Mouse (Mus musculus) MEL (cell line): ENCODE data around the gene Pakap. TPM values are rescaled to one million over a fixed set of nuclear protein-coding genes. Genes with fewer than 3 reads are reported as not detected.
A peak's percentile ranks its signal among the peaks of the same experiment; 100 is the strongest.

ENCODE experiments used
- DNase-seq: peaks from one replicate; pipeline ENCODE4 v3.0.0; 2011; ENCODE audit warnings: low read depth, low spot score
- H3K27ac ChIP-seq: 2 replicates; pipeline ENCODE4 v1.5.1; 2012; ENCODE audit warnings: low read depth, mild to moderate bottlenecking, control low read depth, low read length, moderate library complexity; ENCODE audit not compliant: control insufficient read depth
- H3K27me3 ChIP-seq, 2 experiments: fragments of 150-350 bp in 1 of 2; sonication (generic) in 1 of 2; 2 replicates each; pipeline ENCODE4 v1.6.1; 2012; ENCODE audit warnings: low read length in 2 of 2, mild to moderate bottlenecking in 2 of 2, improper control_type of control experiment in 1 of 2, moderate library complexity in 1 of 2; ENCODE audit not compliant: insufficient read depth in 2 of 2, control insufficient read depth in 1 of 2
- H3K36me3 ChIP-seq, 2 experiments: 2 replicates each; pipeline ENCODE4 v1.6.1; 2012 to 2014; ENCODE audit warnings: low read length in 2 of 2, improper control_type of control experiment in 1 of 2, inconsistent platforms in 1 of 2, mild to moderate bottlenecking in 1 of 2; ENCODE audit not compliant: insufficient read depth in 2 of 2, control insufficient read depth in 1 of 2
- H3K4me1 ChIP-seq, 2 experiments: fragments of 150-350 bp in 1 of 2; sonication (generic) in 1 of 2; 2 replicates each; pipeline ENCODE4 v1.6.1; 2012; ENCODE audit warnings: low read length in 2 of 2, improper control_type of control experiment in 1 of 2, mild to moderate bottlenecking in 1 of 2; ENCODE audit not compliant: insufficient read depth in 2 of 2, control insufficient read depth in 1 of 2
- H3K4me3 ChIP-seq, 2 experiments: fragments of 150-350 bp in 1 of 2; sonication (generic) in 1 of 2; 2 replicates each; pipeline ENCODE4 v1.5.1; 2012; ENCODE audit warnings: low read depth in 2 of 2, low read length in 2 of 2, mild to moderate bottlenecking in 2 of 2, moderate library complexity in 2 of 2, control low read depth in 1 of 2, improper control_type of control experiment in 1 of 2; ENCODE audit not compliant: control insufficient read depth in 1 of 2, insufficient read depth in 1 of 2
- H3K79me2 ChIP-seq: 2 replicates; pipeline ENCODE4 v1.6.1; 2012; ENCODE audit warnings: mild to moderate bottlenecking, low read length, moderate library complexity; ENCODE audit not compliant: control insufficient read depth, poor library complexity, insufficient read depth
- H3K9ac ChIP-seq: 2 replicates; pipeline ENCODE4 v1.6.1; 2012; ENCODE audit warnings: low read depth, mild to moderate bottlenecking, control low read depth, low read length, moderate library complexity; ENCODE audit not compliant: control insufficient read depth, poor library complexity, severe bottlenecking
- H3K9me3 ChIP-seq: fragments of 150-350 bp; sonication (generic); replicated peaks from 2 replicates; pipeline ENCODE4 v1.6.1; 2012; ENCODE audit warnings: mild to moderate bottlenecking, low read length, improper control_type of control experiment, moderate library complexity; ENCODE audit not compliant: insufficient read depth
- BHLHE40 ChIP-seq: IDR thresholded peaks from 2 replicates; pipeline ENCODE4 v1.6.1; 2012; ENCODE audit warnings: low read depth, mild to moderate bottlenecking, inconsistent platforms, low read length, improper control_type of control experiment, borderline replicate concordance
- CTCF ChIP-seq, 3 experiments: IDR thresholded peaks in 2 of 3; conservative IDR thresholded peaks in 1 of 3; 2 replicates each; pipeline ENCODE4 v1.5.1; 2011 to 2012; ENCODE audit warnings: low read length in 3 of 3, low read depth in 2 of 3, mild to moderate bottlenecking in 2 of 3, improper control_type of control experiment in 1 of 3, inconsistent platforms in 1 of 3, mixed read lengths in 1 of 3, moderate library complexity in 1 of 3; ENCODE audit not compliant: control insufficient read depth in 1 of 3, insufficient read depth in 1 of 3, poor library complexity in 1 of 3, severe bottlenecking in 1 of 3
- E2F4 ChIP-seq: IDR thresholded peaks from 2 replicates; pipeline ENCODE4 v1.6.1; 2011; ENCODE audit warnings: low read depth, low read length, improper control_type of control experiment, borderline replicate concordance
- ELF1 ChIP-seq: IDR thresholded peaks from 2 replicates; pipeline ENCODE4 v1.6.1; 2014; ENCODE audit warnings: low read depth, mild to moderate bottlenecking, inconsistent platforms, low read length, improper control_type of control experiment, moderate library complexity
- EP300 ChIP-seq, 2 experiments: IDR thresholded peaks; 2 replicates each; pipeline ENCODE4 v1.6.1; 2011; ENCODE audit warnings: improper control_type of control experiment in 2 of 2, low read length in 2 of 2, low read depth in 1 of 2, mild to moderate bottlenecking in 1 of 2
- ETS1 ChIP-seq: IDR thresholded peaks from 2 replicates; pipeline ENCODE4 v1.6.1; 2012; ENCODE audit warnings: low read depth, mild to moderate bottlenecking, inconsistent platforms, low read length, improper control_type of control experiment, moderate library complexity
- GABPA ChIP-seq: IDR thresholded peaks from 2 replicates; pipeline ENCODE4 v1.6.1; 2012; ENCODE audit warnings: low read depth, mild to moderate bottlenecking, inconsistent platforms, low read length, improper control_type of control experiment, moderate library complexity
- GATA1 ChIP-seq: IDR thresholded peaks from 2 replicates; pipeline ENCODE4 v1.6.1; 2011; ENCODE audit warnings: low read depth, low read length, improper control_type of control experiment
- HCFC1 ChIP-seq: IDR thresholded peaks from 2 replicates; pipeline ENCODE4 v1.6.1; 2012; ENCODE audit warnings: low read depth, mild to moderate bottlenecking, inconsistent platforms, low read length, improper control_type of control experiment, moderate library complexity
- JUND ChIP-seq: IDR thresholded peaks from 2 replicates; pipeline ENCODE4 v1.6.1; 2011; ENCODE audit warnings: low read depth, mild to moderate bottlenecking, improper control_type of control experiment, low read length
- MAFK ChIP-seq: IDR thresholded peaks from 2 replicates; pipeline ENCODE4 v1.6.1; 2011; ENCODE audit warnings: low read depth, mild to moderate bottlenecking, low read length, improper control_type of control experiment, borderline replicate concordance
- MAX ChIP-seq: IDR thresholded peaks from 2 replicates; pipeline ENCODE4 v1.6.1; 2011; ENCODE audit warnings: low read length, improper control_type of control experiment
- MAZ ChIP-seq: IDR thresholded peaks from 2 replicates; pipeline ENCODE4 v1.6.1; 2012; ENCODE audit warnings: low read depth, mild to moderate bottlenecking, inconsistent platforms, low read length, improper control_type of control experiment
- MXI1 ChIP-seq: IDR thresholded peaks from 2 replicates; pipeline ENCODE4 v1.6.1; 2011; ENCODE audit warnings: mild to moderate bottlenecking, low read depth, low read length, improper control_type of control experiment
- NELFE ChIP-seq: IDR thresholded peaks from 2 replicates; pipeline ENCODE4 v1.6.1; 2011; ENCODE audit warnings: low read depth, low read length, improper control_type of control experiment
- POLR2AphosphoS2 ChIP-seq: IDR thresholded peaks from 2 replicates; pipeline ENCODE4 v1.6.1; 2011; ENCODE audit warnings: low read length, improper control_type of control experiment
- RAD21 ChIP-seq: IDR thresholded peaks from 2 replicates; pipeline ENCODE4 v1.6.1; 2011; ENCODE audit warnings: mild to moderate bottlenecking, low read depth, low read length, improper control_type of control experiment
- RCOR1 ChIP-seq: IDR thresholded peaks from 2 replicates; pipeline ENCODE4 v1.6.1; 2012; ENCODE audit warnings: low read depth, mild to moderate bottlenecking, inconsistent platforms, low read length, improper control_type of control experiment
- SIN3A ChIP-seq: IDR thresholded peaks from 2 replicates; pipeline ENCODE4 v1.6.1; 2012; ENCODE audit warnings: low read length, improper control_type of control experiment, inconsistent platforms
- SMC3 ChIP-seq: IDR thresholded peaks from 2 replicates; pipeline ENCODE4 v1.6.1; 2011; ENCODE audit warnings: low read depth, low read length, improper control_type of control experiment
- TAL1 ChIP-seq: IDR thresholded peaks from 2 replicates; pipeline ENCODE4 v1.6.1; 2012; ENCODE audit warnings: mild to moderate bottlenecking, inconsistent platforms, low read length, moderate library complexity, mixed read lengths
- TBP ChIP-seq: IDR thresholded peaks from 2 replicates; pipeline ENCODE4 v1.8.0; 2011; ENCODE audit warnings: low read depth, low read length, improper control_type of control experiment
- TCF12 ChIP-seq: IDR thresholded peaks from 2 replicates; pipeline ENCODE4 v1.6.1; 2014; ENCODE audit warnings: low read depth, mild to moderate bottlenecking, inconsistent platforms, low read length, improper control_type of control experiment, moderate library complexity
- USF1 ChIP-seq: IDR thresholded peaks from 2 replicates; pipeline ENCODE4 v1.6.1; 2014; ENCODE audit warnings: low read depth, mild to moderate bottlenecking, inconsistent platforms, low read length, improper control_type of control experiment, moderate library complexity
- USF2 ChIP-seq, 2 experiments: IDR thresholded peaks; 2 replicates each; pipeline ENCODE4 v1.6.1; 2011 to 2012; ENCODE audit warnings: improper control_type of control experiment in 2 of 2, low read length in 2 of 2, borderline replicate concordance in 1 of 2, inconsistent platforms in 1 of 2, low read depth in 1 of 2, mild to moderate bottlenecking in 1 of 2; ENCODE audit not compliant: insufficient read depth in 1 of 2
- ZKSCAN1 ChIP-seq: IDR thresholded peaks from 2 replicates; pipeline ENCODE4 v1.6.1; 2012; ENCODE audit warnings: low read depth, mild to moderate bottlenecking, inconsistent platforms, low read length, improper control_type of control experiment, moderate library complexity
- ZMIZ1 ChIP-seq: IDR thresholded peaks from 2 replicates; pipeline ENCODE4 v1.6.1; 2012; ENCODE audit warnings: low read depth, mild to moderate bottlenecking, inconsistent platforms, low read length, improper control_type of control experiment, moderate library complexity
- polyA plus RNA-seq, 2 experiments: library from polyadenylated mRNA; stranded (reverse) in 1 of 2; unstranded in 1 of 2; fragments of >175 nt in 1 of 2; fragments of >200 nt in 1 of 2; gene quantifications; 2 replicates each; pipeline versions ENCODE4 v1.2.1 to v1.2.4; 2012; ENCODE audit warnings: low replicate concordance in 2 of 2, low read depth in 1 of 2; ENCODE audit not compliant: insufficient read length in 2 of 2, insufficient read depth in 1 of 2, missing spikeins in 1 of 2
- total RNA-seq: library from RNA; depleted of rRNA; stranded (reverse); fragments of 300-350 nt; gene quantifications from 2 replicates; pipeline ENCODE4 v1.2.3, GENCODE M21; 2012

Gene Pakap
- total and polyA plus RNA-seq, 3 experiments = not detected

GRCm38 (mm10) chr4:57733445-57733844, 165.5 kb downstream of the Pakap start:
- Histone ChIP-seq H3K9ac (no peak overlapping the region), H3K4me3 (peak overlapping the region; percentile 42 to 48; a peak in 3 of 4 replicates), H3K27me3 (peaks cover 0 to 1% of the 10 kb centered on the region in 2 experiments; a peak in 1 of 4 replicates), H3K27ac (peak overlapping the region; percentile 27; the same call in 1 of the 2 replicates), H3K4me1 (peaks cover 2 to 12% of the 10 kb centered on the region in 2 experiments; a peak in 2 of 4 replicates), H3K9me3 (no peaks in the 10 kb centered on the region), H3K36me3 (peaks cover 0 to 10% of the 10 kb centered on the region in 2 experiments; a peak in 2 of 4 replicates), H3K79me2 (no peaks in the 10 kb centered on the region)
- TF ChIP-seq TBP (no peak), POLR2AphosphoS2 (no peak), HCFC1 (no peak), SMC3 (no peak), EP300 (IDR thresholded peaks at IDR 0.05; ENCODE audit: low read depth in 1 of 2, low read length in 2 of 2) (peak; percentile 72 to 75; a peak in 3 of 4 replicates), JUND (no peak), USF1 (no peak), ETS1 (peak; percentile 59; the same call in 1 of the 2 replicates), TAL1 (peak; percentile 24), MXI1 (no peak), E2F4 (no peak), MAX (no peak), MAFK (no peak), MAZ (no peak), GATA1 (peak; percentile 85), CTCF (IDR thresholded peaks at IDR 0.05 in 2 of 3, conservative IDR thresholded peaks at IDR 0.05 in 1 of 3; ENCODE audit: control insufficient read depth in 1 of 3, insufficient read depth in 1 of 3, low read depth in 2 of 3, low read length in 3 of 3, poor library complexity in 1 of 3, severe bottlenecking in 1 of 3) (no peak), TCF12 (peak; percentile 51; the same call in 1 of the 2 replicates), ZMIZ1 (no peak), RAD21 (no peak), USF2 (IDR thresholded peaks at IDR 0.05; ENCODE audit: borderline replicate concordance in 1 of 2, insufficient read depth in 1 of 2, low read depth in 1 of 2, low read length in 2 of 2) (no peak), RCOR1 (peak; percentile 83), ZKSCAN1 (no peak), ELF1 (no peak), BHLHE40 (no peak), NELFE (no peak), SIN3A (0 out of 2 replicates have a peak, but pooled peaks have one; percentile 13), GABPA (no peak)
- DNase-seq = peak; percentile 93
